Mouse (Mus musculus) limb, embryonic 15.5 days (tissue): ENCODE measurements around the gene Adat2. TPM values are rescaled to one million over a fixed set of nuclear protein-coding genes. Genes with fewer than 3 reads are reported as not detected.

Experiments
- ATAC-seq: fragments of 200-750 bp; cut with Nextera tagmentation; 2 replicates; pipeline ENCODE4 v1.8.0; 2017; ENCODE audit warnings: low read depth, moderate TSS enrichment; ENCODE audit not compliant: insufficient number of reproducible peaks, low FRiP score, low TSS enrichment
- H3K27ac ChIP-seq: fragments of 300-500 bp; sonication (generic); 2 replicates; pipeline ENCODE4 v1.5.1; 2015; ENCODE audit warnings: moderate library complexity, mild to moderate bottlenecking, inconsistent platforms
- H3K27me3 ChIP-seq: fragments of 300-500 bp; sonication (generic); 2 replicates; pipeline ENCODE4 v1.6.1; 2015; ENCODE audit warnings: inconsistent platforms
- H3K36me3 ChIP-seq: fragments of 300-500 bp; sonication (generic); 2 replicates; pipeline ENCODE4 v1.6.1; 2015; ENCODE audit warnings: inconsistent platforms
- H3K4me1 ChIP-seq: fragments of 300-500 bp; sonication (generic); 2 replicates; pipeline ENCODE4 v1.6.1; 2015; ENCODE audit warnings: inconsistent platforms
- H3K4me2 ChIP-seq: fragments of 300-500 bp; sonication (generic); 2 replicates; pipeline ENCODE4 v1.6.1; 2015; ENCODE audit warnings: mild to moderate bottlenecking, inconsistent platforms
- H3K4me3 ChIP-seq: fragments of 300-500 bp; sonication (generic); 2 replicates; pipeline ENCODE4 v1.5.1; 2015; ENCODE audit warnings: mild to moderate bottlenecking, inconsistent platforms
- H3K9ac ChIP-seq: fragments of 300-500 bp; sonication (generic); 2 replicates; pipeline ENCODE4 v1.6.1; 2015; ENCODE audit warnings: inconsistent platforms
- H3K9me3 ChIP-seq: fragments of 300-500 bp; sonication (generic); 2 replicates; pipeline ENCODE4 v1.6.1; 2016; ENCODE audit warnings: inconsistent platforms
- WGBS: fragments of 180-500 bp; shearing (Covaris S2); methylation state at CpG from one replicate; pipeline ENCODE4 v1.1.7; 2015; 5-methylcytosine and 5-hydroxymethylcytosine counted together
- polyA plus RNA-seq: library from polyadenylated mRNA; unstranded; fragments of >200 nt; fragmentation: Nextera tagmentation; extraction: Ambion mirVana; gene quantifications from 2 replicates; pipeline ENCODE4 v1.2.1, GENCODE M21; 2015

Gene Adat2
- polyA plus RNA-seq, 1 experiment from 2014 or later: 3.5 TPM

DNA sequence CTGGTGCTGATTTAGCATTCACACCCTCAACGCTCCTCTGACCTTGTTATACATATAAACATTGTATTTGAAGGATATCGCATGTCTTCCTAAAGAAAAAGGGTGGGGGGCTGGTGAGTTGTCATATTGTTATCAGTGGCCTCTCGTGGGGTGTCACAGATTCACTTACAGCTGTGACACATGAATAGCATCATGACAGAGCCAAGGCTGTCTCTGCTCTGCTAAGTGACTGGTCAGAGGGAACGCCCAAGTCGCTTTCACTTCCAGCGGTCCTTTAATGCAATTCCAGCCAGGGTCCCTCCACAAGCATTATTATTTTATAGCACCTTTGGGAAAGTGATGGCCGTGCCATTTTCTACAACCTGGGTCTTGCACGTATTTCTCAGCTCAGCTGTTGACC, 44.8 kb downstream of the Adat2 start:
- ATAC-seq: no peak
- H3K27me3 ChIP-seq: no peaks in the 10 kb centered on the region
- no peaks in the 10 kb centered on the region for H3K9me3 ChIP-seq
- WGBS: 75% methylated on average over 8 of the region's 8 CpGs
- 0 out of 2 replicates have a peak, but pooled peaks cover 6% of the 10 kb centered on the region for H3K4me1 ChIP-seq
- H3K27ac ChIP-seq: no peak overlapping the region
- no peak overlapping the region for H3K9ac ChIP-seq
- no peak overlapping the region for H3K4me2 ChIP-seq
- no peak overlapping the region for H3K4me3 ChIP-seq
- H3K36me3 ChIP-seq: no peaks in the 10 kb centered on the region

DNA sequence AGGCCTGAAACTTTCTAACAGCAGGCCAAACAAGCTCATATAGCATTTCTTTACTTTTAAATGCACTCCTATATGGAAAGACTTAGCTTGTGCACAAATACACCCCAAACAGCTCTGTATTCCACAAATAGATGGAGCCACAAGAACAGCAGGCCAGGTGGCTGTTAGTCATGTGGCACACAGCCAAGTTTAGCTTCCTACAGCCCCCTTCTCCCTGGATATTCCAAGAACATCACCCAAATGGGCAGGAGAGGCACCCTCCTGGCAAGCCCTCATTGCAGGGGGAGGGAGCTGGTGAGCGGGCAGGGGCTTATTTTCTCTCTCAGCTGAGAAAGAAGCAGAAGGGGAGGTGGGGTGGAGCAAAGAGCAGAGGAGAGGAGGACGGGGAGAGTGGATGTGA, 48.2 kb downstream of the Adat2 start:
- Histone ChIP-seq H3K9ac (no peak overlapping the region), H3K27ac (no peak overlapping the region), H3K27me3 (no peaks in the 10 kb centered on the region), H3K4me1 (0 out of 2 replicates have a peak, but pooled peaks cover 5% of the 10 kb centered on the region), H3K36me3 (no peaks in the 10 kb centered on the region), H3K4me2 (no peak overlapping the region), H3K4me3 (no peak overlapping the region), H3K9me3 (no peaks in the 10 kb centered on the region)
- 43% methylated on average over 2 of the region's 2 CpGs for WGBS
- no peak for ATAC-seq

Other genes with a start within 250 kb of the Adat2 start
- 25.5 and 29.3 TPM in 2 replicates for gene Phactr2, start 78.5 kb upstream of the Adat2 start, polyA plus RNA-seq
- gene Fuca2, start 53.4 kb upstream of the Adat2 start, polyA plus RNA-seq: 64.0 and 64.6 TPM in 2 replicates
- 27.8 and 28.5 TPM in 2 replicates for gene Pex3, start 248 bp downstream of the Adat2 start, polyA plus RNA-seq